Mouse (Mus musculus) heart, adult 18-20 months (tissue): ENCODE results near the gene Clec2i. TPM values are rescaled to one million over a fixed set of nuclear protein-coding genes. Genes with fewer than 3 reads are reported as not detected.
"Not testable (repeated sequence)": the region's sequence is repeated elsewhere in the genome, so short reads cannot be mapped to it uniquely, and the experiment has no call there.

Experiments used
- DNase-seq, 2 experiments: peaks; one replicate each; pipeline ENCODE4 v3.0.0; 2021 to 2022; ENCODE audit warnings: mixed read lengths in 1 of 2
- long read RNA-seq, 2 experiments: library from polyadenylated mRNA; stranded (forward); transcript quantifications; one replicate each; pipeline ENCODE4 v2.0.0; 2021
- total RNA-seq, 2 experiments: library from RNA; stranded (reverse); gene quantifications; 2 replicates each; pipeline ENCODE4 v1.2.3; 2021

Clec2i gene
- under 1 TPM in 1 of 2 experiments, not detected in 1; 0.62 TPM for total RNA-seq
- long read RNA-seq, experiment 1, result 0 reads
- long read RNA-seq, experiment 2, result 0 reads

- DNase-seq, result peak; percentile 9 to 36
Observed at GRCm38 (mm10) chr6:128887091-128887790, at the start of gene Clec2i. TSS of gene Clec2i (plus strand) at chr6:128887588.

- DNase-seq, result peak; percentile 92 to 96
Observed at GRCm38 (mm10) chr6:128838342-128839265, 48.8 kb upstream of the Clec2i start.

GRCm38 (mm10) chr6:128839266-128839771 is 48.1 kb upstream of the Clec2i start:
- peak; percentile 93 to 95 for DNase-seq

- DNase-seq, result no peak
Observed at GRCm38 (mm10) chr6:128839921-128840320, 47.5 kb upstream of the Clec2i start.

GRCm38 (mm10) chr6:128840669-128841068 is 46.7 kb upstream of the Clec2i start:
- not testable (repeated sequence) for DNase-seq

GRCm38 (mm10) chr6:128841327-128842089 is 45.9 kb upstream of the Clec2i start:
- no peak for DNase-seq

- no peak for DNase-seq
Observed at GRCm38 (mm10) chr6:128842356-128842944, 44.9 kb upstream of the Clec2i start.

GRCm38 (mm10) chr6:128842945-128843478 is 44.4 kb upstream of the Clec2i start:
- peak; percentile 95 for DNase-seq

GRCm38 (mm10) chr6:128843479-128843992 is 43.9 kb upstream of the Clec2i start:
- DNase-seq, result peak; percentile 87 to 92

GRCm38 (mm10) chr6:128844131-128844530 is 43.3 kb upstream of the Clec2i start:
- DNase-seq, result no peak

- no peak for DNase-seq
Observed at GRCm38 (mm10) chr6:128844586-128845080, 42.8 kb upstream of the Clec2i start.

GRCm38 (mm10) chr6:128845319-128845979 is 41.9 kb upstream of the Clec2i start:
- DNase-seq, result peak; percentile 93 to 94

GRCm38 (mm10) chr6:128845998-128846542 is 41.3 kb upstream of the Clec2i start:
- no peak for DNase-seq

GRCm38 (mm10) chr6:128847401-128847800 is 40.0 kb upstream of the Clec2i start:
- no peak for DNase-seq

- DNase-seq, result peak; percentile 48 to 71
Observed at GRCm38 (mm10) chr6:128849902-128850301, 37.5 kb upstream of the Clec2i start.

GRCm38 (mm10) chr6:128850671-128851070 is 36.7 kb upstream of the Clec2i start:
- DNase-seq, result peak; percentile 39 to 53

- DNase-seq, result no peak
Observed at GRCm38 (mm10) chr6:128851151-128851550, 36.2 kb upstream of the Clec2i start.

- DNase-seq, result no peak
Observed at GRCm38 (mm10) chr6:128852766-128853165, 34.6 kb upstream of the Clec2i start.

- peak; percentile 68 to 87 for DNase-seq
Observed at GRCm38 (mm10) chr6:128854024-128854820, 33.2 kb upstream of the Clec2i start.
